Mouse (Mus musculus) layer of hippocampus, postnatal 25 days (tissue): Measurements from ENCODE around the gene Clk1. TPM values are rescaled to one million over a fixed set of nuclear protein-coding genes. Genes with fewer than 3 reads are reported as not detected.
"Not testable (repeated sequence)": the region's sequence is repeated elsewhere in the genome, so short reads cannot be mapped to it uniquely, and the experiment has no call there.

ENCODE experiments used
- DNase-seq, 2 experiments: peaks; one replicate each; pipeline ENCODE4 v3.0.0; 2022; ENCODE audit warnings: mixed read lengths in 2 of 2, low spot score in 1 of 2; ENCODE audit errors: extremely low spot score in 1 of 2
- total RNA-seq, 2 experiments: library from RNA; stranded (reverse); gene quantifications; 2 replicates each; pipeline ENCODE4 v1.2.3; 2021

Gene Clk1
- total RNA-seq, 2 experiments from 2014 or later, result 111 to 132 TPM

- DNase-seq, result no peak
These were observed 14.2 kb downstream of the Clk1 start for GRCm38 (mm10) chr1:58409553-58410197.

- no peak for DNase-seq
These were observed 15.7 kb downstream of the Clk1 start for GRCm38 (mm10) chr1:58408141-58408540.

- DNase-seq, result no peak
These were observed 16.5 kb downstream of the Clk1 start for GRCm38 (mm10) chr1:58407321-58407720.

GRCm38 (mm10) chr1:58403745-58404144 is 20.1 kb downstream of the Clk1 start:
- no peak for DNase-seq

GRCm38 (mm10) chr1:58401396-58401795 is 22.5 kb downstream of the Clk1 start:
- no peak for DNase-seq

GRCm38 (mm10) chr1:58397731-58398130 is 26.1 kb downstream of the Clk1 start:
- no peak for DNase-seq

GRCm38 (mm10) chr1:58396179-58396578 is 27.7 kb downstream of the Clk1 start:
- DNase-seq, result no peak

- DNase-seq, result no peak
These were observed 28.5 kb downstream of the Clk1 start for GRCm38 (mm10) chr1:58395341-58395740.

GRCm38 (mm10) chr1:58393284-58394195 is 30.3 kb downstream of the Clk1 start:
- peak in 1 of 2 experiments; percentile 23 for DNase-seq

- peak; percentile 86 to 95 for DNase-seq
These were observed 31.1 kb downstream of the Clk1 start, which contains the start of gene Bzw1 for GRCm38 (mm10) chr1:58392652-58393283. TSS of gene Bzw1 (plus strand) at chr1:58392898.

- DNase-seq, result no peak
These were observed 31.6 kb downstream of the Clk1 start for GRCm38 (mm10) chr1:58392268-58392651.

GRCm38 (mm10) chr1:58391421-58392267 is 32.2 kb downstream of the Clk1 start:
- no peak for DNase-seq

- DNase-seq, result no peak
These were observed 41.1 kb downstream of the Clk1 start for GRCm38 (mm10) chr1:58382586-58383281.

GRCm38 (mm10) chr1:58375574-58376147 is 48.2 kb downstream of the Clk1 start:
- no peak for DNase-seq

- not testable (repeated sequence) for DNase-seq
These were observed 49.6 kb downstream of the Clk1 start for GRCm38 (mm10) chr1:58374266-58374665.

- no peak for DNase-seq
These were observed 54.1 kb downstream of the Clk1 start for GRCm38 (mm10) chr1:58369716-58370115.

- DNase-seq, result no peak
These were observed 57.0 kb downstream of the Clk1 start for GRCm38 (mm10) chr1:58366737-58367471.

- DNase-seq, result no peak
These were observed 58.0 kb downstream of the Clk1 start for GRCm38 (mm10) chr1:58365829-58366228.

GRCm38 (mm10) chr1:58364551-58364950 is 59.3 kb downstream of the Clk1 start:
- no peak for DNase-seq
